Mouse (Mus musculus) stomach, embryonic 15.5 days (tissue): ENCODE data around the gene Psma6. TPM values are rescaled to one million over a fixed set of nuclear protein-coding genes. Genes with fewer than 3 reads are reported as not detected.
"Not testable (repeated sequence)": the region's sequence is repeated elsewhere in the genome, so short reads cannot be mapped to it uniquely, and the experiment has no call there.

ENCODE experiments used
- ATAC-seq: fragments of 200-750 bp; cut with Nextera tagmentation; 2 replicates; pipeline ENCODE4 v1.8.0; 2017; ENCODE audit warnings: low read depth, moderate number of reproducible peaks, moderate TSS enrichment; ENCODE audit not compliant: insufficient read depth, low FRiP score
- H3K27ac ChIP-seq: fragments of 300-500 bp; sonication (generic); 2 replicates; pipeline ENCODE4 v1.5.1; 2015; ENCODE audit warnings: mild to moderate bottlenecking, inconsistent platforms
- H3K27me3 ChIP-seq: fragments of 300-500 bp; sonication (generic); replicated peaks from 2 replicates; pipeline ENCODE4 v1.6.1; 2015; ENCODE audit warnings: inconsistent platforms
- H3K36me3 ChIP-seq: fragments of 300-500 bp; sonication (generic); 2 replicates; pipeline ENCODE4 v1.6.1; 2015; ENCODE audit warnings: inconsistent platforms
- H3K4me1 ChIP-seq: fragments of 300-500 bp; sonication (generic); 2 replicates; pipeline ENCODE4 v1.6.1; 2015; ENCODE audit warnings: inconsistent platforms
- H3K4me2 ChIP-seq: fragments of 300-500 bp; sonication (generic); 2 replicates; pipeline ENCODE4 v1.6.1; 2015; ENCODE audit warnings: mild to moderate bottlenecking, inconsistent platforms
- H3K4me3 ChIP-seq: fragments of 300-500 bp; sonication (generic); replicated peaks from 2 replicates; pipeline ENCODE4 v1.5.1; 2015; ENCODE audit warnings: inconsistent platforms
- H3K9ac ChIP-seq: fragments of 300-500 bp; sonication (generic); 2 replicates; pipeline ENCODE4 v1.6.1; 2015; ENCODE audit warnings: inconsistent platforms
- H3K9me3 ChIP-seq: fragments of 300-500 bp; sonication (generic); 2 replicates; pipeline ENCODE4 v1.6.1; 2016; ENCODE audit warnings: inconsistent platforms
- WGBS: fragments of 180-500 bp; shearing (Covaris S2); methylation state at CpG from one replicate; pipeline ENCODE4 v1.1.7; 2015; 5-methylcytosine and 5-hydroxymethylcytosine counted together
- polyA plus RNA-seq: library from polyadenylated mRNA; unstranded; fragments of >200 nt; fragmentation: Nextera tagmentation; extraction: Ambion mirVana; gene quantifications from 2 replicates; pipeline ENCODE4 v1.2.1, GENCODE M21; 2015

Gene Psma6
- polyA plus RNA-seq, 1 experiment from 2014 or later: 392 TPM

- Histone ChIP-seq H3K4me2 (no peak overlapping the region), H3K4me3 (no peak overlapping the region), H3K4me1 (no peaks in the 10 kb centered on the region), H3K36me3 (0 out of 2 replicates have a peak, but pooled peaks cover 6% of the 10 kb centered on the region), H3K9ac (no peak overlapping the region), H3K27me3 (no peaks in the 10 kb centered on the region), H3K27ac (peak overlapping the region; percentile 2; the same call in 1 of the 2 replicates), H3K9me3 (no peaks in the 10 kb centered on the region)
- ATAC-seq: no peak
- WGBS: 64% methylated on average over 6 of the region's 6 CpGs
Measured at GRCm38 (mm10) chr12:55377610-55377980, 6.4 kb upstream of the Psma6 start.

DNA sequence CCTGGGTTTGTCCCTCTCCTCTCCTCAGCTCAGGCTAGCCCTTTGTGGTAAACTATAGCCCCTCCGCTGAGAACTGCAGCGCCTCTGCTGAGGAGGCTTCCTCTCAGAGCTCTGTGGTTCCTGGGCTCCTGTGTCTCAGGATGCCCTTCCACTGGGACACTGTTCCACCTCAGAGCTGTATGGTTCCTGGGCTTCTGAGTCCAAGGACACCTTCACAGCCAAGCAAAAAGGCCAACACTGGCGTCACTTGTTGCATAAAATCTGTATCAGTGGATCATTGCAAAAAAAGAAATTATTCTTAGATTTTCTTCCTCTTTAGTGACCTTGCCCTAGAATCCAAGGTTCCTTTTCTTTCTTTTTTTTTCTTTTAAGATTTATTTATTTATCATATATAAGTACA is 804 bp downstream of the Psma6 start:
- Histone ChIP-seq H3K4me2 (no peak overlapping the region), H3K27me3 (no peaks in the 10 kb centered on the region), H3K27ac (no peak overlapping the region), H3K36me3 (no peaks in the 10 kb centered on the region), H3K9ac (no peak overlapping the region), H3K9me3 (no peaks in the 10 kb centered on the region), H3K4me1 (0 out of 2 replicates have a peak, but pooled peaks cover 6% of the 10 kb centered on the region), H3K4me3 (no peak overlapping the region)
- ATAC-seq: no peak
- 93% methylated on average over 3 of the region's 3 CpGs for WGBS

GRCm38 (mm10) chr12:55385931-55386330 is 1.9 kb downstream of the Psma6 start:
- H3K36me3 ChIP-seq: no peaks in the 10 kb centered on the region
- H3K27me3 ChIP-seq: no peaks in the 10 kb centered on the region
- H3K4me3 ChIP-seq: no peak overlapping the region
- H3K4me2 ChIP-seq: no peak overlapping the region
- no peak overlapping the region for H3K27ac ChIP-seq
- H3K9me3 ChIP-seq: no peaks in the 10 kb centered on the region
- 0 out of 2 replicates have a peak, but pooled peaks cover 6% of the 10 kb centered on the region for H3K4me1 ChIP-seq
- H3K9ac ChIP-seq: no peak overlapping the region
- ATAC-seq: no peak
- WGBS: 63% methylated on average over 6 of the region's 6 CpGs

DNA sequence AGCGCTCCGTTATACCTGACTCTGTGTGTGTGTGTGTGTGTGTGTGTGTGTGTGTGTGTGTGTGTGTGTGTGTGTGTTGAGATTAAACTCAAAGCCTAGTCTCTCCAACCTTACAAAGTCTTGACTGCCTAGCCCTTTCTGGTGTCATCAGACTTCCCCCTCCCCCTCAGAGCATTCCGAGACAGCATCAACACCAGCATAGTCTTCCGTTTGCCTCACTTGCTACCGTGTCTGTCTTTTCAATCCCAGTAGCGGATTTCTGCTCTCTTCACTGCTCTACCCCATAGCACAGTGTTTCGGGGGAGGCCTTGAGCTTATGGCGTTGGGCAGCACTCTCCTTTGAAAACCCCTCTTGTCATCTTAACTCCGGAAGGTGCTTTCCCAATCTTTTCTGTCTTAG is 2.4 kb downstream of the Psma6 start:
- no peaks in the 10 kb centered on the region for H3K9me3 ChIP-seq
- no peak overlapping the region for H3K27ac ChIP-seq
- H3K4me3 ChIP-seq: no peak overlapping the region
- 77% methylated on average over 9 of the region's 9 CpGs for WGBS
- H3K9ac ChIP-seq: no peak overlapping the region
- H3K4me2 ChIP-seq: no peak overlapping the region
- no peaks in the 10 kb centered on the region for H3K36me3 ChIP-seq
- H3K27me3 ChIP-seq: no peaks in the 10 kb centered on the region
- H3K4me1 ChIP-seq: 0 out of 2 replicates have a peak, but pooled peaks cover 6% of the 10 kb centered on the region
- ATAC-seq: no peak

DNA sequence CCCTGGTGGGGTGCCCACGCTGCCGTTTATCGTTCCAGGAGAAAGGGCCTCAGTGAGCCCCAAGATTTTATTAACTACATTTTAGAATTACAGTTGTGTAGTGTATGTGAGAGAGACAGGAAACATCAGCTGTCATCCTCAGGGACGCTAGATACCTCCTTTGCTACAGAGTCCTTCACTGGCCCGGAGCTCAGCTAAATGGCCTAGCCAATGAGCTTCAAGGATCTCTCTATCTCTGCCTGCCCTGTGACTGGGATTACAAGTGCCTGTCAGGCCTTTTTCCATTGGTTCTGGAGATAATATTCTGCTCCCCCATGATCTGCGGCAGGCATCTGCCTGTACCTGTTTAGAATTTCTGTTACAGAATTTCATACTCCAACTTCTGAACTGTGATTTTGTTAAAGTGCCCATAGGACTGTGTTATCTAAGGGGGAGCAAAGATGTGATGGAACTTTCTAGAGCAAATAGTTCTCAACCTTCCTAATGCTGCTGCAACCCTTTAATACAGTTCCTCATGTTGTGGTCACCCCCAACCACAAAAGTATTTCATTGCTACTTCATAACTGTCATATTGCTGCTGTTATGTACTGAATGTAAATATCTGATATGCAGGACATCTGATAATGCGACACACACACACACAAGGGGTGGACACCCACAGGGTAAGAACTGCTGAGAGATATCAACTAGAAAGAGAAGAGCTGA is 3.2 kb downstream of the Psma6 start:
- Histone ChIP-seq H3K27ac (no peak overlapping the region), H3K4me3 (no peak overlapping the region), H3K9ac (no peak overlapping the region), H3K27me3 (no peaks in the 10 kb centered on the region), H3K9me3 (no peaks in the 10 kb centered on the region), H3K36me3 (no peaks in the 10 kb centered on the region), H3K4me2 (no peak overlapping the region), H3K4me1 (0 out of 2 replicates have a peak, but pooled peaks cover 6% of the 10 kb centered on the region)
- no peak for ATAC-seq
- 69% methylated on average over 7 of the region's 7 CpGs for WGBS

DNA sequence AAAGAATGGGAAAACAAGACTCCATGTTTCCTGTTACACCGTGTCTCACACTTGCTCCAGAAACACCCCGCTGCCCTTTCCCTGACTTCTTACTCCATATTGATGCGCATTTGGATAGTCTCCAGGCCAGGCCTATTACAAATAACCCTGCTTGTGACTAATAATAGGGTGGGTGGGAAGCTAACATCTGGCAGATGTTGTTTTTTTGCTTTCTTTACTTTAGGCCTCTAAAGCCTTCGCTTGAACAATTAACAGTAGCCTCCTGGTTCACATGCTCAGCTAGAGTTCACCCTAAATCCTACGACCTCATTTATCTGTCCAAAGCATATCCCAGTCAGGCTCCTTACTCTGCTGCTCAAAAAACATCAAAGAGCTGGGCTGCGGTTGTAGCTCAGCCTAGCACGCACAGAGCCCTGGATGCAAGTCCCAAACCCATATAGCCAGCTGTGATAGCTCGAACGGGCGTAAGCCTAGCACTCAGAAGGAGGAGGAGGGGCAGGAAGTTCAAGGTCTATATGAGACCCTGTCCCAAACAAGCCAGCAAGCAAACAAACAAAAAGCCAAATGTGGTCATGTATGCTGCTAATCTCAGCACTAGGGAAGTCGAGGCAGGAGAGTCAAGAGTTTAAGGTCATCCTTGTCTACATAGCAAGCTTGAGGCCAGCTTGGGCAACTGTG is 3.9 kb downstream of the Psma6 start:
- H3K27me3 ChIP-seq: no peaks in the 10 kb centered on the region
- no peak; the same call in 1 of the 2 replicates for ATAC-seq
- H3K27ac ChIP-seq: peak overlapping the region; percentile 33
- H3K36me3 ChIP-seq: no peaks in the 10 kb centered on the region
- WGBS: 49% methylated on average over 11 of the region's 11 CpGs
- H3K9me3 ChIP-seq: no peaks in the 10 kb centered on the region
- H3K4me1 ChIP-seq: 0 out of 2 replicates have a peak, but pooled peaks cover 6% of the 10 kb centered on the region
- no peak overlapping the region for H3K9ac ChIP-seq
- H3K4me3 ChIP-seq: no peak overlapping the region
- no peak overlapping the region for H3K4me2 ChIP-seq

DNA sequence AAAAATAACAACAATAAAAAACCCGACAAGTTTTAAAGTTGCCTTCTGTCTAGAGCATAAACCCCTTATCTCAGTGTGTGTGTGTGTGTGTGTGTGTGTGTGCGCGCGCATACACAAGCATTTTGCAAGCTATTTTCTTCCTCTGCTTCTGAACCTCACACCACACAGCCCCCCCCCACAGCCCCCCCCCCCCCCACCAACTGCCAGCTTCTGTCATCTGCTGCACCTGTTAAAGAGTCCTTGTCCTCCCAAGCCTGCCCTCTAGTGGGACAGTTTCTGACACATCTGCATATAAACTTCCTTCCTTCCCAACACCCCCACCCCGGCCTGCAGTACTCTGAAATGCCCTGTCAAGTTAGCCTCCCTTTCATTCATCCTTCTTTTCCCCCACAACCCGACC is 4.5 kb downstream of the Psma6 start:
- 58% methylated on average over 6 of the region's 6 CpGs for WGBS
- Histone ChIP-seq H3K27ac (peak overlapping the region; percentile 33), H3K9ac (no peak overlapping the region), H3K4me1 (0 out of 2 replicates have a peak, but pooled peaks cover 6% of the 10 kb centered on the region), H3K27me3 (no peaks in the 10 kb centered on the region), H3K9me3 (no peaks in the 10 kb centered on the region), H3K4me3 (no peak overlapping the region), H3K4me2 (no peak overlapping the region), H3K36me3 (no peaks in the 10 kb centered on the region)
- ATAC-seq: no peak

DNA sequence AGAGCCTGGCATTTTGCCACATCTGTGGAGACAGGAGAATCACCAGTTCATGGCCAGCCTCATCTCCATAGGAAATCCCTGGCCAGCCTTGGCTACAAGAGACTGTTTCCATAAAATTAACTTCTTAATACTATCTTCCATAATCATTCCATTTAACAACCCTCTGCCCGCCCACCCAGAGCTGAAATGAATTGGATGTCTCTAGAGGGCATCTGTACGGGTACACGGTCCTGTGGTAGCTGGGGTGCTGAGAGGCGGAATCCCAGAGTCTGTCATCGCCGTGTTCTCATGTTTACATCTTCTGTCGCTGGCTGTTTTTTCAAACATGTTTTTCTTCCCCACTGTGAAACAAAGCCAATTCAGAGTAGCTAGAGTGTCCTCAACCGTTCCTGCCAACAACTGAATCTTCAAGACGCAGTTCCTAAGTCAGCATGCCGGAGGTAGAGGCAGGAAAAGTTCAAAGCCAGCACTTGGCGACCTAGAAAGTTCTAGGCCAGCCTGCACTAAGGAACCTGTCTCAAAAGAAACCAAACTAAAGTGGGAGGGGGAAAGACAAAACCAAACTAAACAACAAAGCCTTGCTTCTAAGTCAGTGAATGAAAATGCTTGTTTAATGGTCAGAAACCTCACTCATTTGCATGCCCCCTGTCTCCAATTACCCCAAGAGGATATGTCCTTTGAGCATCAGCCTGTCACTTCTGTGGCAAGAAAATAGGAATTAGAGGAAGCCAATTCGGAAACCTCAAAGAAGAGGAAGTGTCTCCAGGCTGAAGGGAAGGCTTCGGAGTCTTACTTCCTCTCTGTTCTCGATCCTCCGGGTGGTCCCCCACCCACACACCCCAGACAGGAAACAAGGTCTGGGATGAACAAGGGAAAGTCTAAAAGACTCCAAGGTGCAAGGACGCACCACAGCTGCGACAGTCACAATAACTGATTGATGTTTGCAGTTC is 5.4 kb downstream of the Psma6 start:
- Histone ChIP-seq H3K4me3 (no peak overlapping the region), H3K9ac (no peak overlapping the region), H3K4me1 (0 out of 2 replicates have a peak, but pooled peaks cover 6% of the 10 kb centered on the region), H3K36me3 (no peaks in the 10 kb centered on the region), H3K4me2 (no peak overlapping the region), H3K9me3 (no peaks in the 10 kb centered on the region), H3K27me3 (no peaks in the 10 kb centered on the region), H3K27ac (0 out of 2 replicates have a peak overlapping the region, but pooled peaks have one; percentile 21)
- ATAC-seq: no peak
- WGBS: 67% methylated on average over 17 of the region's 17 CpGs

DNA sequence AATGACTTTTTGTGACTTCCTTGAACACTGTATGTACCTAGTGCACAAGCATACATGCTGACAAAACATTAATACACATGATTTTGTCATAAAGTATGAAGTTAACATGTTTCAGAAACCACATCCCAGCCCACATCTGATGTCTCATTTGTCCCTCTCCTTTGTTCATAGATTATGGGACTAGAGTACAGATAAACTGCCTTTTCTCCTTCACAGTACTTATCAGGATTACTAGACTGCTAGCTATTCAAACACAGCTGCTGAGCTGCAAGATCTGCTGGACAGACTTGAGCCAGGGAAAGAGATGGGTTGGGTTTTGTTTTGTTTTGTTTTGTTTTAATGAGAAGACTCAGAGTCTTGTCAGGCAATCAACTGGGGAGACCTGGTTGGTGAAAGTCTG is 8.1 kb downstream of the Psma6 start:
- Histone ChIP-seq H3K27ac (no peak overlapping the region), H3K4me1 (0 out of 2 replicates have a peak, but pooled peaks cover 7% of the 10 kb centered on the region), H3K36me3 (no peaks in the 10 kb centered on the region), H3K4me3 (no peak overlapping the region), H3K9me3 (no peaks in the 10 kb centered on the region), H3K4me2 (no peak overlapping the region), H3K27me3 (no peaks in the 10 kb centered on the region), H3K9ac (no peak overlapping the region)
- no peak for ATAC-seq

DNA sequence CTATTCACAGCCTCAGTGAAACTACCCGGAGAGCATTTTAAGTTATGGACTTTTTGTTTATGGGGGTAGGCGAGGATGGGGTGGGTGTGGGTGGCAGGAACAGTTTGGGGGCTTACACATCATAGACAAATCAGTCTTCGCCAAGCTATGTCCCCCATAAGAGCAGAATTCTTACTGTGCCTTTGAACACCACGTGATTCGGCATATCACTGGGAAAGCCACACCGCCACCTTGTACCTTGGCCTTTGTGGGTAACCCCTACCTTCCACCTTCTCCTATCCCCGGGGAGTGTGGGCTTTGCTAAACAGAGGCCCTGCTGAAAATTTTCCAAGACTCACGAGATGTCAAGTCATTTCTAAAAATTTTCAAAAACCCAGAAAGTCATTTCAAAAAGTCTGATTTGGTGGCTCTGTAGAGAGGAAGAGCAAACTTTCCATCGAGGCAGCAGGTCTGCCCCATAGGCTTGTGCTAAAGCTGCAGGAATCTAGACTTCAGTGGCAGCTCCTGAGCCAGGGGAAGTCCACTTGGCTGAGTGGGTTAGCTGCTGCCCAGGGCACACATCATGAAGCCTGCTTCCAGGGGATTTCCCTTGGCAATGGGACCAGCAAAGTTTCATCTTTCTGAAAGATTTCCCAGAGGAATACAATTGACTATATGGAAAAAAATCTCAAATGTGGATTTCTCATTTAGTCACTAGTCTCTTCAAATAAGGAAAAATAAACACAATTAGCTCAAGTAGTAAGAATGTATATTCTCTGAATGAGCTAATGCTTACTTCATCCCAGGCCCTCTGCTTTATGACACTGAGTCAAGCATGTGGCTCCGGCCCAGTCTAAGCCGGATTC is 8.9 kb downstream of the Psma6 start:
- Histone ChIP-seq H3K9ac (no peak overlapping the region), H3K4me3 (no peak overlapping the region), H3K27ac (no peak overlapping the region), H3K27me3 (no peaks in the 10 kb centered on the region), H3K4me1 (peaks cover 8% of the 10 kb centered on the region; the same call in 1 of the 2 replicates), H3K4me2 (no peak overlapping the region), H3K9me3 (no peaks in the 10 kb centered on the region), H3K36me3 (no peaks in the 10 kb centered on the region)
- WGBS: 71% methylated on average over 11 of the region's 11 CpGs
- no peak for ATAC-seq

DNA sequence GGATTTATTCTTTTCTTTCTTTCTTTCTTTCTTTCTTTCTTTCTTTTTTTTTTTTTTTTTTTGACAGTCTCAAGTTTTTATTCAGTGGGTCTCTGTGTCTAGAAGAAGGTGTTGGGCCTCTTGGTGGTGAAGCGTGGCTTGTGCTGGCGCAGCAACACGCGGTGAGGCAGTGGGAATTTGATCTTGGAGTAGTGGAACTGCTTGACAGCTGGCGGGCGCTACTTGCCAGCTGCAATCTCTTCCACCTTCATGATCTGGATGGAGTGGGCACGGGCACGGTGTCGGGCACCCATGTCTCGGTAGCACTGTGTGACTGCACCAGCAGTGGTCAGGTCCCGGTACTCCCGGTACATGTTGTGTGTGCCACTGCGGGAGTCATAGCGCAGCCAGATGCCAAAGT is 11.6 kb downstream of the Psma6 start:
- not testable (repeated sequence) for H3K9ac ChIP-seq, H3K4me3 ChIP-seq, H3K9me3 ChIP-seq, H3K36me3 ChIP-seq, H3K4me2 ChIP-seq, H3K27me3 ChIP-seq, ATAC-seq, H3K27ac ChIP-seq
- 90% methylated on average over 14 of the region's 14 CpGs for WGBS
- peaks cover 15% of the 10 kb centered on the region; the same call in 1 of the 2 replicates for H3K4me1 ChIP-seq
